ENCODE assay signal across 15 mouse cellular contexts in the genomic region with DNA sequence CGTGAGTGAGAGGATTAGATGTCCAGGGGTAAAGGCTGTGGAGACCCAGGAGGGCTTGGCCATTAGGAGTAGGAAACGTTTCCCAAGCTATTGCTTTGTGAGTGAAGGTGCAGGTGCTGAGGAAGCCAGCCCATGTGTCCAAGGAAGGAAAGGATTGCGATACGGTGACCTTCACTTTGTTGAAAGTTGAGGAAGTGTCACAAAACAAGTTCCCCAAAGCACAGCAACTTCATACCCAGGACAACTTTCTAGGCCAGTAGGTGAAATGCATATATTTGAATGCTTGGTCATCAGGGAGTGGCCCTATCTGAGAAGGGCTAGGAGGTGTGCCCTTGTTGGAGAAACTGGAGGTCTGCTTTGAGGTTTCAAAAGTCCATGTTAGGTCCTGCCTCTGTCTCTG.
"Had no signal": no experiment of that assay in that cellular context is flagged by ENCODE, and none has a peak within 500 bp of the region (broad histone marks: within the 10 kb centered on the region; RNA-seq: fewer than 3 reads in every experiment).

No protein-coding gene starts in this region.

- H3K4me1 ChIP-seq: lung, embryonic 15.5 days; midbrain, embryonic 13.5 days; neural tube, embryonic 15.5 days had no signal

- H3K27me3 ChIP-seq: lung, embryonic 15.5 days; midbrain, embryonic 13.5 days; neural tube, embryonic 15.5 days had no signal

- H3K9me3 ChIP-seq: lung, embryonic 15.5 days; midbrain, embryonic 13.5 days; neural tube, embryonic 15.5 days had no signal

- H3K36me3 ChIP-seq: lung, embryonic 15.5 days; midbrain, embryonic 13.5 days; neural tube, embryonic 15.5 days had no signal

- H3K9ac ChIP-seq: liver, embryonic 14.5 days; lung, embryonic 15.5 days; midbrain, embryonic 13.5 days; neural tube, embryonic 15.5 days had no signal

- H3K4me3 ChIP-seq: layer of hippocampus, adult 2 months; lung, embryonic 15.5 days; midbrain, embryonic 13.5 days; myocyte; neural tube, embryonic 15.5 days had no signal

- DNase-seq: kidney, adult 11 months; kidney, postnatal 10 days; kidney, postnatal 4 days; lung, postnatal 14 days; right cerebral cortex, postnatal 4 days; spleen, adult 18-20 months; thymus, adult 2 months; thymus, postnatal 25 days had no signal

- H3K4me2 ChIP-seq: lung, embryonic 15.5 days; midbrain, embryonic 13.5 days; neural tube, embryonic 15.5 days had no signal

- H3K27ac ChIP-seq: liver, embryonic 14.5 days; lung, embryonic 15.5 days; macrophage; midbrain, embryonic 13.5 days; neural tube, embryonic 15.5 days had no signal
